Mouse (Mus musculus): ENCODE measurements around the gene Arhgap8.

Gene Arhgap8

DNA sequence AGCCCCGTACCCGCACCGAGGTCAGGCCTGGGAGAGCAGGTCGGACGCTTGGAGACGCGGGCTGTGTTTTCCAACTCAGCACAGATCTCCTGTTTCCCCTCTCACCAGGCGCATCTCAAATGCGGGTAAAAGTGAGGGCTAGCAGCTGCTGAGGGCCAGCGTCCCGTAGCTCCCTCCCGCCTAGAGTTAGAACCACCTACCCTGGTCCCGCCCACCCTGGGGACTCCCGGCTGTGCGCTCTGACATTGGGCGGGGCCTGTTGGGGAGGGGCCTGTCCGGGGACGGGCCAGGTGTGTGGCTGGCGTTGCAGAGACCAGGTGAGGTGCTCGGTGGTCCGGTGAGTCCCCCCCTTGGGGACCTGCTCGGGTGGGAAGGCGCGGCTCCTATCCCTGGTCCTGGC, at the start of gene Arhgap8:
Gene Arhgap8, plus strand, starts transcription at position 262 of the 400 bp plus-strand sequence.
- POLR2A ChIA-PET: interaction anchor here in 3 of 4 experiments (0.7 to 2.5 kb wide), 18 partner anchors 9 to 203 kb away, joined by 3 to 13 read pairs (median 4); partner anchors contain the start of genes Nup50 (in 1 of the 3) and Prr5 (in 1 of the 3)
- CTCF ChIA-PET: interaction anchor here (0.7 to 3.7 kb wide), 15 partner anchors 8 to 275 kb away, joined by 3 to 34 read pairs (median 4); no protein-coding TSS in a partner anchor

GRCm38 (mm10) chr15:84670657-84671055, 49.2 kb upstream of the Arhgap8 start:
- POLR2A ChIA-PET: interaction anchor here in 2 of 4 experiments (0.6 to 2.2 kb wide), 3 partner anchors 10 to 792 kb away, joined by 3 to 10 read pairs (median 3); no protein-coding TSS in a partner anchor
- CTCF ChIA-PET: interaction anchor here in 3 of 4 experiments (0.6 to 3.1 kb wide), 13 partner anchors 8 to 597 kb away, joined by 3 to 28 read pairs (median 6); no protein-coding TSS in a partner anchor

DNA sequence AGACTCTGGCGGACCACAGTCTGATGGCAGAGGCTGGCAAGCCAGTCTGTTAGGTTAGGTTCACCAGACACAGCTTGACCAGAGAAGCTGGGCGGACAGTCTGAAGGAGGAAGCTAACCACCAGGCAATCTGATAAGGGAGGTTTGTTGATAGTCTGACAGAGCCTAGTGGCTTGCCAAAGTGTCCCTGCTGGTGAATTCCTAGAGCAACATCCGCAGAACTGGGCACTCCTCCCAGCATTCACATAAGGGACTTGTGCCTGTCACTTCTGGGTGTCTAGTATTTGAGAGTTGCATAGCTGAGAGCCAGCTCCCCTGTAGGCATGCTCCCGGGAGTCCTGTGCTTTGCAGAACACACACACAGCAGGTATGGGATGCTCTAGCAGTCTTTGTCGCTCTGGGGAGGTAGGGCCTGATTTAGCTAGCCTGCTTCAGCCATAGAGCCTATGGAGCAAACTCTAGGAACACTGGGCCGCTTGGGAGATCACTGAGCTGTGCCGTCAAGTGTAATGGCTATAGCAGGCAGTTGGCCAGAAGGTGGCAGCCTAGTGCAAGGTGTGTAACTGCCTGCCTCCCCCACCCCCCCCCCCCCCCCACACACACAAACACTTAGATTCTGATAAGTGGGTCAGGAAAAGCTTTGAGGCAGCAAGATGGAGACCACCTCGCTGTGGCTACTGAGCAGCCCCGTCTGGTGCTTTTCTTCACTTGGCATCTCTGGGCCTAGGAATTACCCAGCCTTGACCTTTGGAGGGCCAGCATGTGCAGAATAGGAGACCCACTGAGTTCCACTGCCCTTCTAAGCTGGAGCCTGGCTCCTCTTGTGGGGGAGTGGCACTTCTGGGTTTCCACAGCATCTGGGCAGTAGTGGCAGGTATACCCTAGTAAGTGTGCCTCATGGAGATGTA, 48.2 kb upstream of the Arhgap8 start:
- ChIA-PET CTCF (interaction anchor here (0.5 to 3.1 kb wide), 47 partner anchors 8 to 810 kb away, joined by 3 to 28 read pairs (median 4); partner anchors contain the start of gene Arhgap8 (in 1 of the 4)), POLR2A (interaction anchor here (0.6 to 1.3 kb wide), 20 partner anchors 9 to 435 kb away, joined by 3 to 5 read pairs (median 3); partner anchors contain the start of gene Nup50 (in 1 of the 4))

DNA sequence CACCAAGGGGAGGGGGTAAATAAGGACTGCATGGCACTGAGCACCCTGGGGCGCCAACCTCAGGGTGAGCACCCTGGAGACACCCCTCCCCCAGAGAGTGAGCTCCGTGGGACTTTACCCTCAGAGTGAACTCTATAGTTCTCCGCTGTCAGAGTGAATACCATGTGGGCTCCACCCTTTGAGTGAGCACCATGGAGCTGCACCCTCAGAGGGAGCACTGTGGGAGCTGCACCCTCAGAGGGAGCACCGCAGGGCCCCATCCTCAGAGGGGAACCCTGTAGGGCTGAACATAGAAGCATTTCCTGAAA, 47.6 kb upstream of the Arhgap8 start:
- ChIA-PET POLR2A (interaction anchor here (0.6 to 1.2 kb wide), 17 partner anchors 8 to 346 kb away, joined by 3 to 5 read pairs (median 3); partner anchors contain the start of gene Nup50 (in 1 of the 4)), CTCF (interaction anchor here (0.5 to 3.1 kb wide), 33 partner anchors 8 to 656 kb away, joined by 3 to 28 read pairs (median 4); partner anchors contain the start of gene Arhgap8 (in 1 of the 4))

GRCm38 (mm10) chr15:84672616-84673015, 47.2 kb upstream of the Arhgap8 start:
- POLR2A ChIA-PET: interaction anchor here in 2 of 4 experiments (1.1 to 1.3 kb wide), 3 partner anchors 8 to 347 kb away, joined by 3 to 4 read pairs (median 3); no protein-coding TSS in a partner anchor

DNA sequence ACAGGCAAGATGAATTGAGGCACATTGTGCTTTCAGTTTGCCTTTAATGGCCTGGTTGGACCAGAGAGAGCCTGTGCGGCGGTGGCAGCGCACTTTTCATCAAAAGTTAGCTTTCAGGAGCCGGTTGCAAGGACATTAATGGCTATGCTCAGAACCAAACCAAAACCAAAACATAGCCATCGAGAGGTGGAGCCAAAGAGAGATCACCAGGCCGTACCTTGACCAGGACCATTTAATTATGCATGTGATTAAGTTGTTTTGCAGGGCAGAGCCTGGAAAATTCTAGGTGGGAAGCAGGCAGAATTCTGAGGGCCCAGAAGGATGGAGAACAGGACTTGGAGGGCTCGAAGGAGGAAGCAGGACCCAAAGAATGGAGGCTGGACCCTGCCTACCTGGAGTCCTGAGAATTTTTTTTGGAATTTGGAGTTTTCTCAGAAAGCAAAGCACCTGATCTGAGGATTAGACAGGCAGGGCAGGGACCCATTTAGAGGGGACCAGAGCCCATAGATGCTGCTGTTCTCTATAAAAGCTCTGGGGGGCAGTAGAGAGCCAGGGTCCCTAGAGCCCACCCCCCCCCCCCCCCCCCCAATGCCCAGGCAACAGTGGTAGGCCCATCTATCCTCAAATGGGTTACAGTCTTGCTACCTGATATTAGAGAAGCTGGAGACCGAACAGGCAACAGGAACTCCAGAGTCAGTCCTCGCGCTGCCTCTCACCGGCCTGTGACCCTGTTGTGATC, 45.4 kb upstream of the Arhgap8 start:
- CTCF ChIA-PET: interaction anchor here (0.5 to 12.9 kb wide), 36 partner anchors 9 to 915 kb away, joined by 3 to 144 read pairs (median 4); partner anchors contain the start of genes Phf21b (in 1 of the 4) and Upk3a (in 1 of the 4)
- POLR2A ChIA-PET: interaction anchor here in 2 of 4 experiments (0.5 to 2.5 kb wide), 17 partner anchors 9 to 438 kb away, joined by 3 to 17 read pairs (median 4); partner anchors contain the start of gene Nup50 (in 1 of the 2)

More at GRCm38 (mm10) chr15:84672616-84673015, 47.2 kb upstream of the Arhgap8 start:
- CTCF ChIA-PET: interaction anchor here (0.5 to 12.9 kb wide), 15 partner anchors 8 to 253 kb away, joined by 3 to 144 read pairs (median 5); no protein-coding TSS in a partner anchor

DNA sequence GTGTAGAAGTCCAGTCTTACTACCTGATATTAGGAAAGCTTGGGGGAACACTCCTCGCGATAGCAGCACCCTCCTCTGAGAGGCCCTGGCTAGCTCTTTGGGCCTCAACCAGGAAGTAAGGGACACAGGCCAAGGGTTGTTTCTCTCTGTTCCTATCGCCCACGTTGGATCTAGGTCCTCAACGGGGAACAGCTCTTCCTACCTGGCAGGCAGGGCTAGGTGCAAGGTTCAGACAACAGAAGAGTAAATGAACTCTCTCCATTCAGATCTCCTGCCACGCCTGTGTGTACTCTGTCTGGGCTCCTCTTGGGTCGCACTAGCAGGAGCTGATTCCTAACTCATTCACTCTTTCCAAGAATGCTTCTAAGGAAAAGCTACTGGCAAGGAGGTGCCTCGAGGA, 44.5 kb upstream of the Arhgap8 start:
- POLR2A ChIA-PET: interaction anchor here in 2 of 4 experiments (0.5 to 2.5 kb wide), 15 partner anchors 8 to 439 kb away, joined by 3 to 17 read pairs (median 4); no protein-coding TSS in a partner anchor
- CTCF ChIA-PET: interaction anchor here (0.5 to 12.9 kb wide), 34 partner anchors 8 to 915 kb away, joined by 3 to 144 read pairs (median 4); partner anchors contain the start of genes Arhgap8 (in 1 of the 4) and Phf21b (in 1 of the 4)

- CTCF ChIA-PET: interaction anchor here in 3 of 4 experiments (0.6 to 12.9 kb wide), 10 partner anchors 11 to 927 kb away, joined by 3 to 144 read pairs (median 4); partner anchors contain the start of gene Arhgap8 (in 1 of the 3)
These were observed 41.9 kb upstream of the Arhgap8 start for GRCm38 (mm10) chr15:84677943-84678342.

GRCm38 (mm10) chr15:84679090-84679489, 40.8 kb upstream of the Arhgap8 start:
- POLR2A ChIA-PET: interaction anchor here in 2 of 4 experiments (0.9 to 2.2 kb wide), 2 partner anchors 10 to 23 kb away, joined by 4 to 5 read pairs; partner anchors contain the start of gene Prr5 (in 1 of the 2)
- CTCF ChIA-PET: interaction anchor here (0.5 to 12.9 kb wide), 22 partner anchors 8 to 552 kb away, joined by 3 to 144 read pairs (median 4); partner anchors contain the start of gene Prr5 (in 1 of the 4)

More at GRCm38 (mm10) chr15:84677943-84678342, 41.9 kb upstream of the Arhgap8 start:
- POLR2A ChIA-PET: interaction anchor here in 3 of 4 experiments (0.6 to 2.2 kb wide), 4 partner anchors 8 to 63 kb away, joined by 3 to 5 read pairs (median 3); no protein-coding TSS in a partner anchor

DNA sequence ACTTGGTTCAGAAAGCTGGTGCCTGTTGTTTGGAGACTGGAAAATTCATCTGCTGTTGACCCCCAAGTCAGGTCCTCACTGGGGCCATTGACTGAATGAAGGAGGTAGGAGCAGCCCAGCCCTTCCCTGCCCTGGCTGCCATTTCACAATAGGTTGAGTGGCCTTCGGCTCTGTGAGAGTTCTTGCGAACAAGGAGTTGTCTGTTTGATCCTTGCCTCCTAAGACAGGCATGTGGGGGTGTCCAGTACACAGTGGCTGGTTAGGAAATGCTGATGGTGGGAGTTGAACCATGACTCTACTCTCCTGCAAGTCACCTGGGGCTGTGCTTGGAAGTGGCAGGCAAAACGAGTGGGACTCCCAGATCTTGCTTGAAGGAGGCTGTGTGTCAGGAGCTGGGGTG, 40.1 kb upstream of the Arhgap8 start:
- CTCF ChIA-PET: interaction anchor here (0.5 to 12.9 kb wide), 31 partner anchors 8 to 1073 kb away, joined by 3 to 144 read pairs (median 4); partner anchors contain the start of gene Prr5 (in 1 of the 4)
- POLR2A ChIA-PET: interaction anchor here in 3 of 4 experiments (0.5 to 2.5 kb wide), 14 partner anchors 8 to 371 kb away, joined by 3 to 10 read pairs (median 4); partner anchors contain the start of genes Arhgap8 (in 1 of the 3) and Prr5 (in 1 of the 3)

GRCm38 (mm10) chr15:84680545-84681454, 39.1 kb upstream of the Arhgap8 start:
- ChIA-PET POLR2A (interaction anchor here in 3 of 4 experiments (0.5 to 2.8 kb wide), 33 partner anchors 9 to 470 kb away, joined by 3 to 10 read pairs (median 4); partner anchors contain the start of genes Nup50 (in 2 of the 3), Prr5 (in 2 of the 3), 5031439G07Rik (in 1 of the 3) and Arhgap8 (in 1 of the 3)), CTCF (interaction anchor here (0.5 to 12.9 kb wide), 31 partner anchors 9 to 1074 kb away, joined by 3 to 144 read pairs (median 4); partner anchors contain the start of genes 5031439G07Rik (in 1 of the 4), Arhgap8 (in 1 of the 4) and Prr5 (in 1 of the 4))

GRCm38 (mm10) chr15:84681455-84682193, 38.2 kb upstream of the Arhgap8 start:
- CTCF ChIA-PET: interaction anchor here (0.5 to 12.9 kb wide), 18 partner anchors 10 to 390 kb away, joined by 3 to 144 read pairs (median 4); no protein-coding TSS in a partner anchor

DNA sequence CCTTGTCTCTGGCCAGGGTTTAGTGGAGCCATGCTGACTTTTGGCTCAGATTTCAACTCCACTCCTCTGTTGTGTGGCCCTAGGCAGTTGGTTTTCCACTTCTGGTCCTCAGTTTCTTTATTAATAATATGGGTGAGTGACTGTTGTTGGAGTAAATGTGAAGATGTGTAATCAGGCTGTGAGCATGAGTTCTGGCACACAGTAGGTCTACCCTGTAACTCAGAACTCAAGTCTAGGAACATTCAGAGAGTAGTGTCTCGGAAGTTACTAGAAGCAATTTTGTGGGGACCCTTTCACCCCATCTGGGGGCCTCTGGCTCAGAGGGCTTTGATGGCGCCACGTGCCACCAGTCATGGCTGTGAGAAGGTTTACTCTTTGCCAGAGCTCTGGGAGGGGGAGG, 37.6 kb upstream of the Arhgap8 start:
- POLR2A ChIA-PET: interaction anchor here in 3 of 4 experiments (0.6 to 2.8 kb wide), 7 partner anchors 13 to 306 kb away, joined by 3 to 6 read pairs (median 4); partner anchors contain the start of gene 5031439G07Rik (in 1 of the 3)
- CTCF ChIA-PET: interaction anchor here in 3 of 4 experiments (0.6 to 12.9 kb wide), 6 partner anchors 11 to 389 kb away, joined by 3 to 144 read pairs (median 6); no protein-coding TSS in a partner anchor

More at GRCm38 (mm10) chr15:84681455-84682193, 38.2 kb upstream of the Arhgap8 start:
- POLR2A ChIA-PET: interaction anchor here in 3 of 4 experiments (0.6 to 2.8 kb wide), 15 partner anchors 12 to 306 kb away, joined by 3 to 10 read pairs (median 6); partner anchors contain the start of genes 5031439G07Rik (in 1 of the 3), Arhgap8 (in 1 of the 3), Nup50 (in 1 of the 3) and Prr5 (in 1 of the 3)

DNA sequence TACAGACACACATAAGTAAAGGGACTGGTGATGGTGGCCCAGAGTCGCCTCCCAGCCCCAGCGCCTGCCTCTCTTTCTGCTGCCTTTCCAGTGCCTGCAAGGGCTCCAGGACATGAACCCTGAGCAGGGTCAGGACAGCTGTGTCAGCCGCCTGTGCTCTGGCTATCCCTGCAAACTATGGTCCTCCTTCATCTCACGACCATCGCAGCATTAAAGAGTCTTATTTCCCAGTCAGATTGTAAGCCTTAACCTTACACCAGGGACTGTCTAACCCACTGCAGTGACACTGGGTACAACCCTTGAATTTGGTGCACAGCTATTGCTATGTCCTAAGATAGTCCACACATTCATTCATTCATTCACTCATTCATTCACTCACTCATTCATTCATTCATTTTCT, 37.0 kb upstream of the Arhgap8 start:
- ChIA-PET CTCF (interaction anchor here in 3 of 4 experiments (0.9 to 12.9 kb wide), 6 partner anchors 8 to 75 kb away, joined by 3 to 144 read pairs (median 4); no protein-coding TSS in a partner anchor), POLR2A (interaction anchor here in 3 of 4 experiments (0.6 to 2.8 kb wide), 4 partner anchors 15 to 85 kb away, joined by 3 to 6 read pairs (median 4); no protein-coding TSS in a partner anchor)

All from embryonic stem cell, embryonic (primary cell).